Mouse (Mus musculus) midbrain, embryonic 13.5 days (tissue): ENCODE data around the gene Socs7. TPM values are rescaled to one million over a fixed set of nuclear protein-coding genes. Genes with fewer than 3 reads are reported as not detected.

Source experiments
- ATAC-seq: fragments of 200-750 bp; cut with Nextera tagmentation; 2 replicates; pipeline ENCODE4 v1.8.0; 2017; ENCODE audit warnings: mild to moderate bottlenecking, moderate TSS enrichment, moderate library complexity
- H3K27ac ChIP-seq: fragments of 300-500 bp; sonication (generic); 2 replicates; pipeline ENCODE4 v1.5.1; 2015; ENCODE audit warnings: inconsistent platforms, mild to moderate bottlenecking, moderate library complexity
- H3K27me3 ChIP-seq: fragments of 300-500 bp; sonication (generic); 2 replicates; pipeline ENCODE4 v1.6.1; 2015; ENCODE audit warnings: mild to moderate bottlenecking, inconsistent platforms
- H3K36me3 ChIP-seq: fragments of 300-500 bp; sonication (generic); 2 replicates; pipeline ENCODE4 v1.6.1; 2015; ENCODE audit warnings: mild to moderate bottlenecking, inconsistent platforms
- H3K4me1 ChIP-seq: fragments of 300-500 bp; sonication (generic); replicated peaks from 2 replicates; pipeline ENCODE4 v1.6.1; 2015; ENCODE audit warnings: inconsistent platforms
- H3K4me2 ChIP-seq: fragments of 300-500 bp; sonication (generic); replicated peaks from 2 replicates; pipeline ENCODE4 v1.6.1; 2015; ENCODE audit warnings: moderate library complexity, mild to moderate bottlenecking, inconsistent platforms
- H3K4me3 ChIP-seq: fragments of 300-500 bp; sonication (generic); replicated peaks from 2 replicates; pipeline ENCODE4 v1.5.1; 2015; ENCODE audit warnings: mild to moderate bottlenecking, inconsistent platforms
- H3K9ac ChIP-seq: fragments of 300-500 bp; sonication (generic); replicated peaks from 2 replicates; pipeline ENCODE4 v1.6.1; 2015; ENCODE audit warnings: mild to moderate bottlenecking, inconsistent platforms
- H3K9me3 ChIP-seq: fragments of 300-500 bp; sonication (generic); 2 replicates; pipeline ENCODE4 v1.6.1; 2016; ENCODE audit warnings: mild to moderate bottlenecking, inconsistent platforms
- WGBS: fragments of 180-500 bp; shearing (Covaris S2); methylation state at CpG from one replicate; pipeline ENCODE4 v1.1.7; 2015; 5-methylcytosine and 5-hydroxymethylcytosine counted together
- polyA plus RNA-seq: library from polyadenylated mRNA; unstranded; fragments of >200 nt; fragmentation: Nextera tagmentation; extraction: Ambion mirVana; gene quantifications from 2 replicates; pipeline ENCODE4 v1.2.1, GENCODE M21; 2015

Gene Socs7
- polyA plus RNA-seq, 1 experiment from 2014 or later = 9.4 TPM

DNA sequence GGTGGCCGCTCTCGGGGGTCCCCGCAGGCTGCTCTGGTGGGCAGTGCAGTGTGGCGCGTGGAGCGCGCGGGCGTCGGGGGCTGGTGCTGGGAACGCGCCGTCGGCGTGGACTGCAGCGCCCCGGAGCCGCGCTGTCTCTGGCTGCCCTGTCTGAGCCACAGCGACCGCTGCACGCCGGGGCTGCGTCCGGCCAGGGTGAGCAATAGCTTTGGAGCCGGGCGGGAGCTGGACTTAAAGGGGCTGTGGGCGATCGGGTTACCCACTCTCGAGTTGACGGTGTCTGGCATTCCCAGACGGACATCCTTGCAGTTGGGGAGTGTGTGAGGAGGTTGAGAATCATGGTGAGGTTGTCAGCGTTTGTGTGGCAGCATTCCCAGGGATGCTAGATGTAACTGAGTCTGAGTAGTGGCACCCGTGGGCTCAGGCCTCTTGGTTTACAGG lies 78.1 kb downstream of the Socs7 start:
- peak overlapping the region; percentile 37 for H3K4me3 ChIP-seq
- peaks cover 42% of the 10 kb centered on the region for H3K4me1 ChIP-seq
- H3K4me2 ChIP-seq = peak overlapping the region; percentile 51
- H3K9me3 ChIP-seq = no peaks in the 10 kb centered on the region
- H3K27ac ChIP-seq = no peak overlapping the region
- no peaks in the 10 kb centered on the region for H3K36me3 ChIP-seq
- WGBS = 4% methylated on average over 34 of the region's 34 CpGs
- H3K9ac ChIP-seq = peak overlapping the region; percentile 48
- ATAC-seq = no peak
- peaks cover 53% of the 10 kb centered on the region for H3K27me3 ChIP-seq

DNA sequence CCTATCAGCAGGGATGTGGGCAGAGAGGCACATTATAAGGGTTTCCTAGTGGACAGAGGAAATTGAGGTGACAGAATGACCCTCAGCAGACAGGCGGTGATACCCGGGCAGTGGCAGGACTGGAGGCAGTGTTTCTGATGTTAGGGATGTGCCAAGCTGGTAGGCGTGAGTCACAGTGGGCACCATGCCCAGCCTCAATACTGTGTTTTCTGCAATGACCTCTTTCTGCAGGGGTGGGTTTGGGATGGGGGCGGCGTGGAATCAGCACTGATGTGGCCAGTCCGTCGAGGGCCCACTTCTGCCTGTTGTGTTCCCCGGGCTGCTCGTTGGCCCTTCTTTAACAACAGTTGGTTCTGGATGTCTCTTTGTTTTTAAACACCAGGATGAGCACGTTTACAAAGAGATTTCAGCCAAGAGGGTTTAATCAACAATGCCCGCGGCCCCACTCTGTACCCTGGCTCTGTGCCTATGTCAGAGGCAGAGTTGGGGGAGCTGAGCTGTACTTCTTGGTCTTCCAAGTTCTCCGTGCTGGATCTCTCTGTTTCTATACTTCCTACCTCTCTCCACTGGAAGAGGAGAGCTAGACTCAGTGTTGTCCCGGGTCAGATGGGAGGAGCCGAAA lies 78.8 kb downstream of the Socs7 start:
- Histone ChIP-seq H3K9ac (0 out of 2 replicates have a peak overlapping the region, but pooled peaks have one; percentile 19), H3K4me2 (peak overlapping the region; percentile 51), H3K9me3 (no peaks in the 10 kb centered on the region), H3K27me3 (peaks cover 53% of the 10 kb centered on the region), H3K4me3 (0 out of 2 replicates have a peak overlapping the region, but pooled peaks have one; percentile 37), H3K36me3 (no peaks in the 10 kb centered on the region), H3K27ac (no peak overlapping the region; the same call in 1 of the 2 replicates), H3K4me1 (peaks cover 38% of the 10 kb centered on the region)
- 60% methylated on average over 15 of the region's 15 CpGs for WGBS
- ATAC-seq = 0 out of 2 replicates have a peak, but pooled peaks have one; percentile 9

DNA sequence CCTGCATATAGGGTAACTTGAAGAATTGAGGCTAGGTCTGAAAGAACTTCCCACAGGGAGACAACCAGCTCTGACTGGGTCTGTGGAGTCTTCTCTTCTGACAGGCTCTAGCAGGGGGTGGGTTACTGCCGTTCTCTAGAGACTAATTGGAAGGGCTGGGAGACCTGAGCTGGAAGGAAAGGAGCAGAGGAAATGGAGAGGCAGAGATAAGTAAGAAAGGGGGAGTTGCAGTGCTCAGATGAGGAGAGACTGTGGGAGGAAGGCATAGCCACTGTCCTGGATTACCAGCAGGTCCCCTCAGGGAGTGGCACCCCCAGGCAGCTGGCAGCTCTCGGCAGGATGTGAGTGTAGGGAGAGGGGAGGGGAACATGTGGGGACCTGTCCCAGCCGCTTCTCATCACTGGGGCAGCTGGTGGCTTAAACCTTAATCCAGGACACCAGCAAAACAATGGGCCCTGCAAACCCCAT lies 79.3 kb downstream of the Socs7 start:
- 2% methylated on average over 3 of the region's 3 CpGs for WGBS
- no peaks in the 10 kb centered on the region for H3K9me3 ChIP-seq
- peaks cover 38% of the 10 kb centered on the region for H3K4me1 ChIP-seq
- H3K4me3 ChIP-seq = no peak overlapping the region
- peak; percentile 66 for ATAC-seq
- H3K9ac ChIP-seq = peak overlapping the region; percentile 19; the same call in 1 of the 2 replicates
- H3K4me2 ChIP-seq = peak overlapping the region; percentile 51
- peaks cover 53% of the 10 kb centered on the region for H3K27me3 ChIP-seq
- H3K27ac ChIP-seq = no peak overlapping the region
- H3K36me3 ChIP-seq = no peaks in the 10 kb centered on the region

DNA sequence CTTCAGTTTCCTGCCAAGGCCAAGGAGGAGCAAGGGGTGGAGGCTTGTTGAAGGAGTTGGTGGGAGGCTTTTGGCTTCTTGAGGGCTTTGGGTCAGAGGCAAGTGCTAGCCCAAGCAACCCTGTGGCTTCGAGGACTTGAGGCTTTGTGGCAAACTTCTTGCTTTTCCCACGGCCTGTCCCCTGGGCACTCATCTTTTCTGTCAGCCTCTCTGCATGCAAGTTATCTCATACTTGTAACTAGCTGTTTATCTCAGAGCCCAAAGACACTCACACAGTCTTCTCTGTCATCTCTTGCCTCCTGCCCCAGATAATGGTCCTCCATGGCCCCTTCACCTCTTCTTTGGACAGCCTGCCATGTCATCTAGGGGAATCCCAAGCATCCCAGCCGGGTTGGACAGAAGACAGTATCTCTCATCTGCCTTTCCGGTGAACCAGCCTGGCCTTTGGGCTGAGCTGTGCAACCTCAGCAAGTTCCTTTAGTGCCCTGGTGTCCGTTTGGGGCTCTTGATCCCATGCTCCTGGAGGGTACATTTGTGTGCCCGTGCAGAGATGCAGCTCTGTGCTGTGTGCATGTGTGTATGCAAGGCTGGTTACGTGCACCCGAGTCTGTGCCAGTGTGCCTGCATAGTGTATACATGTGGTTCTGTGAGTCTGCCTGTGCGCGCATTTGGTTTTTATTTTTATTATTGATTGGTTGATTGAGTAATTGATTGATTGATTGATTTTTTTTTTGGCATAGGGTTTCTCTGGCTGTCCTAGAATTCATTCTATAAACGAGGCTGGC lies 80.7 kb downstream of the Socs7 start:
- Histone ChIP-seq H3K27me3 (peaks cover 46% of the 10 kb centered on the region), H3K36me3 (no peaks in the 10 kb centered on the region), H3K4me3 (no peak overlapping the region), H3K4me2 (no peak overlapping the region), H3K4me1 (peaks cover 32% of the 10 kb centered on the region), H3K9me3 (no peaks in the 10 kb centered on the region), H3K9ac (0 out of 2 replicates have a peak overlapping the region, but pooled peaks have one; percentile 5), H3K27ac (no peak overlapping the region)
- no peak for ATAC-seq
- 87% methylated on average over 11 of the region's 11 CpGs for WGBS

- 77% methylated on average over 6 of the region's 6 CpGs for WGBS
- peaks cover 38% of the 10 kb centered on the region for H3K4me1 ChIP-seq
- H3K27ac ChIP-seq = no peak overlapping the region
- no peaks in the 10 kb centered on the region for H3K9me3 ChIP-seq
- H3K4me3 ChIP-seq = no peak overlapping the region
- H3K4me2 ChIP-seq = no peak overlapping the region
- H3K27me3 ChIP-seq = peaks cover 21% of the 10 kb centered on the region
- peaks cover 3% of the 10 kb centered on the region; the same call in 1 of the 2 replicates for H3K36me3 ChIP-seq
- ATAC-seq = no peak
- H3K9ac ChIP-seq = no peak overlapping the region
These were observed 83.2 kb downstream of the Socs7 start for GRCm38 (mm10) chr11:97445596-97445995.

- no peak overlapping the region for H3K4me3 ChIP-seq
- H3K9me3 ChIP-seq = no peaks in the 10 kb centered on the region
- H3K4me1 ChIP-seq = peaks cover 39% of the 10 kb centered on the region
- H3K36me3 ChIP-seq = peaks cover 3% of the 10 kb centered on the region; the same call in 1 of the 2 replicates
- H3K4me2 ChIP-seq = no peak overlapping the region
- no peak overlapping the region for H3K9ac ChIP-seq
- no peak for ATAC-seq
- peaks cover 17% of the 10 kb centered on the region for H3K27me3 ChIP-seq
- WGBS = 57% methylated on average over 4 of the region's 4 CpGs
- H3K27ac ChIP-seq = no peak overlapping the region
These were observed 83.7 kb downstream of the Socs7 start for GRCm38 (mm10) chr11:97445999-97446511.

- H3K27me3 ChIP-seq = no peaks in the 10 kb centered on the region
- H3K9me3 ChIP-seq = no peaks in the 10 kb centered on the region
- H3K27ac ChIP-seq = no peak overlapping the region
- H3K36me3 ChIP-seq = peaks cover 12% of the 10 kb centered on the region; the same call in 1 of the 2 replicates
- no peak overlapping the region for H3K4me2 ChIP-seq
- H3K4me1 ChIP-seq = peaks cover 39% of the 10 kb centered on the region
- H3K4me3 ChIP-seq = no peak overlapping the region
- no peak overlapping the region for H3K9ac ChIP-seq
- ATAC-seq = no peak
- WGBS = 76% methylated on average over 7 of the region's 7 CpGs
These were observed 85.6 kb downstream of the Socs7 start for GRCm38 (mm10) chr11:97447979-97448378.

Other genes starting within 250 kb of the Socs7 start
- 0.08 and 0.16 TPM in 2 replicates for gene Tbx21, start 247.2 kb upstream of the Socs7 start, polyA plus RNA-seq
- 5.6 and 6.7 TPM in 2 replicates for gene Tbkbp1, start 211.1 kb upstream of the Socs7 start, polyA plus RNA-seq
- 43.0 and 47.3 TPM in 2 replicates for gene Kpnb1, start 174.7 kb upstream of the Socs7 start, polyA plus RNA-seq
- 146 and 156 TPM in 2 replicates for gene Npepps, start 81.9 kb upstream of the Socs7 start, polyA plus RNA-seq
- gene Mrpl45, start 46.8 kb upstream of the Socs7 start, polyA plus RNA-seq = 39.6 and 46.4 TPM in 2 replicates
- 0.39 and 0.48 TPM in 2 replicates for gene Gpr179, start 10.5 kb upstream of the Socs7 start, polyA plus RNA-seq
- gene Arhgap23, start 53.0 kb downstream of the Socs7 start, polyA plus RNA-seq = 5.1 and 6.5 TPM in 2 replicates
- 0.88 and 1.2 TPM in 2 replicates for gene 4933428G20Rik, start 137.8 kb downstream of the Socs7 start, polyA plus RNA-seq
- gene Srcin1, start 213.6 kb downstream of the Socs7 start, polyA plus RNA-seq = 7.0 and 8.5 TPM in 2 replicates